Mouse (Mus musculus): ENCODE results near the gene Trim34a.

GRCm38 (mm10) chr7:104243616-104244015, 641 bp upstream of the Trim34a start:
- no peak for TF ChIP-seq CTCF (IDR thresholded peaks at IDR 0.05; ENCODE audit: borderline replicate concordance, insufficient read depth, low read length)
- no peak for TF ChIP-seq POLR2A (IDR thresholded peaks at IDR 0.05; ENCODE audit: low read depth, low read length)
